Comparison of ENCODE assay signal across 10 mouse cellular contexts in genomic region chr9:108508776-108509175, GRCm38 (mm10). TPM values are rescaled to one million over a fixed set of nuclear protein-coding genes. Genes with fewer than 3 reads are reported as not detected.
DNase-seq lines count a peak whose midpoint lies in the region; ATAC-seq and TF ChIP-seq lines count a peak whose summit lies in the region.
"Had no signal": no experiment of that assay in that cellular context is flagged by ENCODE, and none has a peak within 500 bp of the region (broad histone marks: within the 10 kb centered on the region; RNA-seq: fewer than 3 reads in every experiment).

No protein-coding gene starts in this region.

- peak overlapping the region; percentile 88; the same call in 1 of the 2 replicates for H3K27ac ChIP-seq in heart, embryonic 10.5 days
- H3K27ac ChIP-seq in hindbrain, embryonic 11.5 days (ENCODE audit: low read depth, low read length), result no peak overlapping the region
- H3K27ac ChIP-seq in midbrain, embryonic 11.5 days (ENCODE audit: low read depth, low read length), result no peak overlapping the region

- ATAC-seq in G1E (ENCODE audit: extremely low read depth, insufficient number of reproducible peaks, low FRiP score, poor library complexity, severe bottlenecking), result no peak
- ATAC-seq in hindbrain, embryonic 11.5 days (ENCODE audit: low FRiP score), result no peak
- ATAC-seq in midbrain, embryonic 11.5 days (ENCODE audit: low FRiP score), result no peak

- DNase-seq in heart, embryonic 10.5 days (ENCODE audit: low spot score), result no peak
- DNase-seq in heart, adult 18-20 months, result no peak
- DNase-seq in G1E (ENCODE audit: low spot score), result no peak
- no peak for DNase-seq in hindbrain, embryonic 11.5 days (ENCODE audit: low spot score)
- DNase-seq in midbrain, embryonic 11.5 days (ENCODE audit: low spot score, missing footprints), result no peak
- no peak for DNase-seq in urinary bladder, adult 18-20 months (ENCODE audit: low spot score in 2 of 2)
- no peak for DNase-seq in adrenal gland, postnatal 14 days
- DNase-seq in ovary, postnatal 36 days (ENCODE audit: low spot score), result no peak
- DNase-seq: cerebellum, adult 2 months; layer of hippocampus, adult 9-11 months had no signal

- 82% methylated on average over 7 of the region's 7 CpGs for WGBS in heart, embryonic 10.5 days
- 80% methylated on average over 7 of the region's 7 CpGs for WGBS in hindbrain, embryonic 11.5 days
- WGBS in midbrain, embryonic 11.5 days, result 87% methylated on average over 7 of the region's 7 CpGs

- H3K4me2 ChIP-seq in hindbrain, embryonic 11.5 days (replicated peaks; ENCODE audit: low read depth, low read length), result peak overlapping the region; percentile 81
- H3K4me2 ChIP-seq in midbrain, embryonic 11.5 days, result peak overlapping the region; percentile 82

- peak overlapping the region; percentile 77 for H3K9ac ChIP-seq in hindbrain, embryonic 11.5 days (ENCODE audit: low read depth, low read length)
- H3K9ac ChIP-seq in midbrain, embryonic 11.5 days (ENCODE audit: low read length), result peak overlapping the region; percentile 64

- H3K9me3 ChIP-seq in heart, embryonic 10.5 days, result no peaks in the 10 kb centered on the region
- no peaks in the 10 kb centered on the region for H3K9me3 ChIP-seq in G1E (replicated peaks)
- H3K9me3 ChIP-seq in hindbrain, embryonic 11.5 days (ENCODE audit: control insufficient read depth, low read length), result no peaks in the 10 kb centered on the region
- H3K9me3 ChIP-seq in midbrain, embryonic 11.5 days (ENCODE audit: control insufficient read depth, low read length), result no peaks in the 10 kb centered on the region

- H3K36me3 ChIP-seq in heart, embryonic 10.5 days, result peaks cover 46% of the 10 kb centered on the region
- H3K36me3 ChIP-seq in G1E (replicated peaks), result peaks cover 59% of the 10 kb centered on the region
- peaks cover 6% of the 10 kb centered on the region; the same call in 1 of the 2 replicates for H3K36me3 ChIP-seq in hindbrain, embryonic 11.5 days (ENCODE audit: control insufficient read depth, insufficient read depth, low read length)
- peaks cover 8% of the 10 kb centered on the region for H3K36me3 ChIP-seq in midbrain, embryonic 11.5 days (ENCODE audit: control insufficient read depth, insufficient read depth, low read length)

- TF ChIP-seq CTCF in G1E (IDR thresholded peaks at IDR 0.05; ENCODE audit: low read depth, low read length), result no peak

- peaks cover 22% of the 10 kb centered on the region for H3K4me1 ChIP-seq in heart, embryonic 10.5 days
- peaks cover 28% of the 10 kb centered on the region for H3K4me1 ChIP-seq in G1E (ENCODE audit: insufficient read depth, low read depth, low read length)
- peaks cover 4% of the 10 kb centered on the region for H3K4me1 ChIP-seq in hindbrain, embryonic 11.5 days (replicated peaks; ENCODE audit: control insufficient read depth, insufficient read depth, low read length)
- peaks cover 7% of the 10 kb centered on the region for H3K4me1 ChIP-seq in midbrain, embryonic 11.5 days (ENCODE audit: control insufficient read depth, insufficient read depth, low read length)

- H3K4me3 ChIP-seq in heart, embryonic 10.5 days, result peak overlapping the region; percentile 89
- peak overlapping the region; percentile 84 for H3K4me3 ChIP-seq in G1E (ENCODE audit: low read depth, low read length)
- peak overlapping the region; percentile 59; the same call in 1 of the 2 replicates for H3K4me3 ChIP-seq in hindbrain, embryonic 11.5 days (ENCODE audit: low read depth, low read length)
- peak overlapping the region; percentile 54 for H3K4me3 ChIP-seq in midbrain, embryonic 11.5 days (ENCODE audit: low read depth, low read length)

- H3K27me3 ChIP-seq in heart, embryonic 10.5 days (ENCODE audit: insufficient read depth, poor library complexity, severe bottlenecking), result no peaks in the 10 kb centered on the region
- no peaks in the 10 kb centered on the region for H3K27me3 ChIP-seq in G1E (ENCODE audit: insufficient read depth, low read length)
- H3K27me3 ChIP-seq in hindbrain, embryonic 11.5 days (ENCODE audit: control insufficient read depth, insufficient read depth, low read length), result no peaks in the 10 kb centered on the region
- no peaks in the 10 kb centered on the region for H3K27me3 ChIP-seq in midbrain, embryonic 11.5 days (ENCODE audit: control insufficient read depth, insufficient read depth, low read length)

RNA-seq across cellular contexts. Expression of gene Qars, which starts 1.3 kb away (rescaled TPM):
- polyA plus RNA-seq in heart, embryonic 10.5 days (2016; fragmentation: Nextera tagmentation; extraction: Ambion mirVana), result 83.2 and 95.8 TPM in 2 replicates
- total RNA-seq in heart, adult 18-20 months (2021), result 10 to 100 TPM; 76.4 to 90.3 TPM
- total RNA-seq in G1E (2014; fragmentation: Nextera tagmentation), result 320 and 349 TPM in 2 replicates
- 196 and 201 TPM in 2 replicates for total RNA-seq in G1E (2017)
- 138 and 248 TPM in 2 replicates for polyA plus RNA-seq in G1E (2012)
- 98.1 and 101 TPM in 2 replicates for polyA plus RNA-seq in hindbrain, embryonic 11.5 days (2014; fragmentation: Nextera tagmentation; extraction: Ambion mirVana)
- 103 TPM in 2 replicates for polyA plus RNA-seq in midbrain, embryonic 11.5 days (2014; fragmentation: Nextera tagmentation; extraction: Ambion mirVana)
- total RNA-seq in adrenal gland, postnatal 14 days (2021), result 179 and 190 TPM in 2 replicates

RNA-seq across cellular contexts. Expression of gene Qrich1, which starts 7.8 kb away (rescaled TPM):
- polyA plus RNA-seq in heart, embryonic 10.5 days (2016; fragmentation: Nextera tagmentation; extraction: Ambion mirVana), result 117 and 129 TPM in 2 replicates
- total RNA-seq in heart, adult 18-20 months (2021), result 10 to 100 TPM; 57.8 to 58.7 TPM
- total RNA-seq in G1E (2014; fragmentation: Nextera tagmentation) (179 and 214 TPM in 2 replicates), G1E (2017) (150 and 161 TPM in 2 replicates)
- 99.7 and 143 TPM in 2 replicates for polyA plus RNA-seq in G1E (2012)
- polyA plus RNA-seq in hindbrain, embryonic 11.5 days (2014; fragmentation: Nextera tagmentation; extraction: Ambion mirVana), result 154 and 166 TPM in 2 replicates
- 160 and 175 TPM in 2 replicates for polyA plus RNA-seq in midbrain, embryonic 11.5 days (2014; fragmentation: Nextera tagmentation; extraction: Ambion mirVana)
- 114 and 125 TPM in 2 replicates for total RNA-seq in adrenal gland, postnatal 14 days (2021)

RNA-seq across cellular contexts. Expression of gene Usp19, which starts 18.4 kb away (rescaled TPM):
- polyA plus RNA-seq in heart, embryonic 10.5 days (2016; fragmentation: Nextera tagmentation; extraction: Ambion mirVana), result 78.6 and 84.1 TPM in 2 replicates
- total RNA-seq in heart, adult 18-20 months (2021), result 10 to 100 TPM; 79.9 to 91.6 TPM
- 70.6 and 197 TPM in 2 replicates for total RNA-seq in G1E (2014; fragmentation: Nextera tagmentation)
- 41.3 and 44.7 TPM in 2 replicates for total RNA-seq in G1E (2017)
- polyA plus RNA-seq in G1E (2012), result 87.7 and 102 TPM in 2 replicates
- polyA plus RNA-seq in hindbrain, embryonic 11.5 days (2014; fragmentation: Nextera tagmentation; extraction: Ambion mirVana), result 58.9 and 60.4 TPM in 2 replicates
- polyA plus RNA-seq in midbrain, embryonic 11.5 days (2014; fragmentation: Nextera tagmentation; extraction: Ambion mirVana), result 62.2 and 63.0 TPM in 2 replicates
- 163 and 175 TPM in 2 replicates for total RNA-seq in adrenal gland, postnatal 14 days (2021)

RNA-seq across cellular contexts. Expression of gene Lamb2, which starts 29.2 kb away (rescaled TPM):
- polyA plus RNA-seq in heart, embryonic 10.5 days (2016; fragmentation: Nextera tagmentation; extraction: Ambion mirVana), result 46.3 and 57.4 TPM in 2 replicates
- 100 to 1,000 TPM; 334 to 339 TPM for total RNA-seq in heart, adult 18-20 months (2021)
- total RNA-seq in G1E (2014; fragmentation: Nextera tagmentation), result 0.15 TPM in 1 of 2 replicates, not detected in the other
- 0.11 and 0.17 TPM in 2 replicates for total RNA-seq in G1E (2017)
- polyA plus RNA-seq in G1E (2012), result 0.07 TPM in 2 replicates
- 11.3 and 13.4 TPM in 2 replicates for polyA plus RNA-seq in hindbrain, embryonic 11.5 days (2014; fragmentation: Nextera tagmentation; extraction: Ambion mirVana)
- 20.1 and 21.4 TPM in 2 replicates for polyA plus RNA-seq in midbrain, embryonic 11.5 days (2014; fragmentation: Nextera tagmentation; extraction: Ambion mirVana)
- 121 and 124 TPM in 2 replicates for total RNA-seq in adrenal gland, postnatal 14 days (2021)

RNA-seq across cellular contexts. Expression of gene Klhdc8b, which starts 47.4 kb away (rescaled TPM):
- 86.8 and 106 TPM in 2 replicates for polyA plus RNA-seq in heart, embryonic 10.5 days (2016; fragmentation: Nextera tagmentation; extraction: Ambion mirVana)
- 1 to 10 TPM; 4.7 to 5.5 TPM for total RNA-seq in heart, adult 18-20 months (2021)
- total RNA-seq in G1E (2014; fragmentation: Nextera tagmentation) (14.7 and 21.2 TPM in 2 replicates), G1E (2017) (52.8 and 63.1 TPM in 2 replicates)
- 112 and 116 TPM in 2 replicates for polyA plus RNA-seq in G1E (2012)
- 23.8 and 28.8 TPM in 2 replicates for polyA plus RNA-seq in hindbrain, embryonic 11.5 days (2014; fragmentation: Nextera tagmentation; extraction: Ambion mirVana)
- polyA plus RNA-seq in midbrain, embryonic 11.5 days (2014; fragmentation: Nextera tagmentation; extraction: Ambion mirVana), result 34.4 and 36.2 TPM in 2 replicates
- total RNA-seq in adrenal gland, postnatal 14 days (2021), result 29.7 and 30.9 TPM in 2 replicates
